Mouse (Mus musculus) heart, embryonic 15.5 days (tissue): ENCODE measurements at regions not wholly inside any gene's neighbourhood (a gene's known extent, or its start where the extent isn't known, plus 50 kb on each side); places are given as distances from the start of the nearest gene placed in this dataset.

Experiments used
- ATAC-seq: fragments of 200-750 bp; cut with Nextera tagmentation; replicated peaks from 2 replicates; pipeline ENCODE4 v1.8.0; 2017; ENCODE audit warnings: low read depth, moderate TSS enrichment; ENCODE audit not compliant: insufficient number of reproducible peaks, insufficient read depth, low FRiP score
- H3K27ac ChIP-seq: fragments of 300-500 bp; sonication (generic); 2 replicates; pipeline ENCODE4 v1.5.1; 2015; ENCODE audit warnings: mild to moderate bottlenecking, inconsistent platforms
- H3K27me3 ChIP-seq: fragments of 300-500 bp; sonication (generic); 2 replicates; pipeline ENCODE4 v1.6.1; 2015; ENCODE audit warnings: inconsistent platforms
- H3K36me3 ChIP-seq: fragments of 300-500 bp; sonication (generic); 2 replicates; pipeline ENCODE4 v1.6.1; 2015; ENCODE audit warnings: mild to moderate bottlenecking, inconsistent platforms
- H3K4me1 ChIP-seq: fragments of 300-500 bp; sonication (generic); replicated peaks from 2 replicates; pipeline ENCODE4 v1.6.1; 2015; ENCODE audit warnings: inconsistent platforms
- H3K4me2 ChIP-seq: fragments of 300-500 bp; sonication (generic); 2 replicates; pipeline ENCODE4 v1.6.1; 2015; ENCODE audit warnings: inconsistent platforms, mild to moderate bottlenecking, moderate library complexity
- H3K4me3 ChIP-seq: fragments of 300-500 bp; sonication (generic); 2 replicates; pipeline ENCODE4 v1.5.1; 2015; ENCODE audit warnings: mild to moderate bottlenecking, inconsistent platforms
- H3K9ac ChIP-seq: fragments of 300-500 bp; sonication (generic); 2 replicates; pipeline ENCODE4 v1.6.1; 2015; ENCODE audit warnings: mild to moderate bottlenecking, inconsistent platforms
- H3K9me3 ChIP-seq: fragments of 300-500 bp; sonication (generic); replicated peaks from 2 replicates; pipeline ENCODE4 v1.6.1; 2016; ENCODE audit warnings: inconsistent platforms
- WGBS: fragments of 180-500 bp; shearing (Covaris S2); methylation state at CpG from one replicate; pipeline ENCODE4 v1.1.7; 2015; ENCODE audit warnings: mixed read lengths; 5-methylcytosine and 5-hydroxymethylcytosine counted together

GRCm38 (mm10) chr2:161339327-161340001, 230.6 kb upstream of the Chd6 start:
- no peak overlapping the region for H3K27ac ChIP-seq
- no peak overlapping the region for H3K4me3 ChIP-seq
- H3K4me2 ChIP-seq, result no peak overlapping the region
- no peak for ATAC-seq
- peaks cover 10% of the 10 kb centered on the region for H3K4me1 ChIP-seq
- H3K27me3 ChIP-seq, result peaks cover 12% of the 10 kb centered on the region; the same call in 1 of the 2 replicates
- H3K9ac ChIP-seq, result no peak overlapping the region
- 19% methylated on average over 14 of the region's 14 CpGs for WGBS
- H3K36me3 ChIP-seq, result no peaks in the 10 kb centered on the region
- no peaks in the 10 kb centered on the region for H3K9me3 ChIP-seq

- no peaks in the 10 kb centered on the region for H3K36me3 ChIP-seq
- peaks cover 10% of the 10 kb centered on the region for H3K4me1 ChIP-seq
- H3K4me2 ChIP-seq, result no peak overlapping the region
- H3K27ac ChIP-seq, result no peak overlapping the region
- 20% methylated on average over 3 of the region's 3 CpGs for WGBS
- no peaks in the 10 kb centered on the region for H3K9me3 ChIP-seq
- no peak for ATAC-seq
- no peak overlapping the region for H3K4me3 ChIP-seq
- no peak overlapping the region for H3K9ac ChIP-seq
- peaks cover 12% of the 10 kb centered on the region; the same call in 1 of the 2 replicates for H3K27me3 ChIP-seq
Measured at GRCm38 (mm10) chr2:161338953-161339326, 230.1 kb upstream of the Chd6 start.

GRCm38 (mm10) chr2:161332653-161333052, 223.8 kb upstream of the Chd6 start:
- Histone ChIP-seq H3K4me2 (no peak overlapping the region), H3K36me3 (no peaks in the 10 kb centered on the region), H3K9ac (no peak overlapping the region), H3K9me3 (no peaks in the 10 kb centered on the region), H3K4me3 (no peak overlapping the region), H3K4me1 (no peaks in the 10 kb centered on the region), H3K27ac (no peak overlapping the region), H3K27me3 (no peaks in the 10 kb centered on the region)
- no peak for ATAC-seq
- 38% methylated on average over 2 of the region's 2 CpGs for WGBS

- Histone ChIP-seq H3K27me3 (no peaks in the 10 kb centered on the region), H3K4me3 (no peak overlapping the region), H3K9ac (no peak overlapping the region), H3K27ac (no peak overlapping the region), H3K4me1 (no peaks in the 10 kb centered on the region), H3K4me2 (no peak overlapping the region), H3K9me3 (no peaks in the 10 kb centered on the region), H3K36me3 (no peaks in the 10 kb centered on the region)
- WGBS, result 71% methylated on average over 10 of the region's 10 CpGs
- ATAC-seq, result no peak
Measured at GRCm38 (mm10) chr2:161331850-161332365, 223.0 kb upstream of the Chd6 start.

GRCm38 (mm10) chr2:161302796-161303195, 193.9 kb upstream of the Chd6 start:
- Histone ChIP-seq H3K27me3 (no peaks in the 10 kb centered on the region), H3K4me1 (no peaks in the 10 kb centered on the region), H3K9ac (no peak overlapping the region), H3K36me3 (no peaks in the 10 kb centered on the region), H3K9me3 (no peaks in the 10 kb centered on the region), H3K4me3 (no peak overlapping the region), H3K4me2 (no peak overlapping the region), H3K27ac (no peak overlapping the region)
- ATAC-seq, result no peak
- WGBS, result 65% methylated on average over 3 of the region's 3 CpGs

- Histone ChIP-seq H3K4me3 (no peak overlapping the region), H3K4me2 (no peak overlapping the region), H3K4me1 (no peaks in the 10 kb centered on the region), H3K27ac (no peak overlapping the region), H3K9ac (no peak overlapping the region), H3K9me3 (no peaks in the 10 kb centered on the region), H3K36me3 (no peaks in the 10 kb centered on the region), H3K27me3 (no peaks in the 10 kb centered on the region)
- WGBS, result 69% methylated on average over 9 of the region's 9 CpGs
- no peak for ATAC-seq
Measured at GRCm38 (mm10) chr2:161268861-161269413, 160.1 kb upstream of the Chd6 start.

- Histone ChIP-seq H3K4me3 (no peak overlapping the region), H3K9ac (no peak overlapping the region), H3K27me3 (no peaks in the 10 kb centered on the region), H3K36me3 (no peaks in the 10 kb centered on the region), H3K9me3 (no peaks in the 10 kb centered on the region), H3K27ac (no peak overlapping the region), H3K4me1 (no peaks in the 10 kb centered on the region), H3K4me2 (no peak overlapping the region)
- no peak for ATAC-seq
- WGBS, result 33% methylated on average over 5 of the region's 5 CpGs
Measured at GRCm38 (mm10) chr2:161266476-161266875, 157.6 kb upstream of the Chd6 start.

GRCm38 (mm10) chr2:161265211-161265610, 156.3 kb upstream of the Chd6 start:
- Histone ChIP-seq H3K9ac (no peak overlapping the region), H3K4me1 (no peaks in the 10 kb centered on the region), H3K27ac (no peak overlapping the region), H3K27me3 (no peaks in the 10 kb centered on the region), H3K4me2 (no peak overlapping the region), H3K9me3 (no peaks in the 10 kb centered on the region), H3K4me3 (no peak overlapping the region), H3K36me3 (no peaks in the 10 kb centered on the region)
- ATAC-seq, result no peak
- 64% methylated on average over 8 of the region's 8 CpGs for WGBS

- Histone ChIP-seq H3K27ac (no peak overlapping the region), H3K4me3 (no peak overlapping the region), H3K4me1 (no peaks in the 10 kb centered on the region), H3K27me3 (no peaks in the 10 kb centered on the region), H3K9me3 (no peaks in the 10 kb centered on the region), H3K36me3 (no peaks in the 10 kb centered on the region), H3K9ac (no peak overlapping the region), H3K4me2 (no peak overlapping the region)
- ATAC-seq, result no peak
- WGBS, result 67% methylated on average over 2 of the region's 2 CpGs
Measured at GRCm38 (mm10) chr2:161252761-161253160, 143.9 kb upstream of the Chd6 start.

- H3K9ac ChIP-seq, result no peak overlapping the region
- H3K27me3 ChIP-seq, result no peaks in the 10 kb centered on the region
- no peak overlapping the region for H3K4me2 ChIP-seq
- no peak overlapping the region for H3K4me3 ChIP-seq
- H3K9me3 ChIP-seq, result no peaks in the 10 kb centered on the region
- no peak for ATAC-seq
- no peaks in the 10 kb centered on the region for H3K36me3 ChIP-seq
- no peak overlapping the region for H3K27ac ChIP-seq
- no peaks in the 10 kb centered on the region for H3K4me1 ChIP-seq
- WGBS, result 69% methylated on average over 6 of the region's 6 CpGs
Measured at GRCm38 (mm10) chr2:161241665-161242064, 132.8 kb upstream of the Chd6 start.

- Histone ChIP-seq H3K4me3 (no peak overlapping the region), H3K27me3 (no peaks in the 10 kb centered on the region)
- WGBS, result 80% methylated on average over 9 of the region's 9 CpGs
Measured at GRCm38 (mm10) chr2:161237280-161237819, 128.5 kb upstream of the Chd6 start.

More at GRCm38 (mm10) chr2:161237280-161237819, 128.5 kb upstream of the Chd6 start:
- Histone ChIP-seq H3K4me1 (no peaks in the 10 kb centered on the region), H3K4me2 (no peak overlapping the region), H3K36me3 (no peaks in the 10 kb centered on the region), H3K27ac (no peak overlapping the region), H3K9me3 (no peaks in the 10 kb centered on the region), H3K9ac (no peak overlapping the region)
- no peak for ATAC-seq
